Mouse (Mus musculus) midbrain, embryonic 14.5 days (tissue): ENCODE data around the gene Mrps34. TPM values are rescaled to one million over a fixed set of nuclear protein-coding genes. Genes with fewer than 3 reads are reported as not detected.
A peak's percentile ranks its signal among the peaks of the same experiment; 100 is the strongest.

Experiments used
- ATAC-seq: fragments of 200-750 bp; cut with Nextera tagmentation; 2 replicates; pipeline ENCODE4 v1.8.0; 2017; ENCODE audit warnings: moderate number of reproducible peaks, moderate library complexity; ENCODE audit not compliant: low FRiP score, low TSS enrichment
- DNase-seq: peaks from one replicate; pipeline ENCODE4 v3.0.0-alpha.2; 2015
- H3K27ac ChIP-seq: fragments of 300-500 bp; sonication (generic); replicated peaks from 2 replicates; pipeline ENCODE4 v1.5.1; 2014; ENCODE audit warnings: mild to moderate bottlenecking, low read depth, low read length, moderate library complexity
- H3K27me3 ChIP-seq: fragments of 300-500 bp; sonication (generic); 2 replicates; pipeline ENCODE4 v1.6.1; 2014; ENCODE audit warnings: low read length, control low read depth, mixed read lengths; ENCODE audit not compliant: control insufficient read depth, insufficient read depth
- H3K36me3 ChIP-seq: fragments of 300-500 bp; sonication (generic); 2 replicates; pipeline ENCODE4 v1.6.1; 2014; ENCODE audit warnings: low read length, control low read depth; ENCODE audit not compliant: control insufficient read depth, insufficient read depth
- H3K4me1 ChIP-seq: fragments of 300-500 bp; sonication (generic); 2 replicates; pipeline ENCODE4 v1.6.1; 2014; ENCODE audit warnings: mild to moderate bottlenecking, antibody characterized with exemption, low read length, control low read depth; ENCODE audit not compliant: control insufficient read depth, insufficient read depth
- H3K4me2 ChIP-seq: fragments of 300-500 bp; sonication (generic); 2 replicates; pipeline ENCODE4 v1.6.1; 2014; ENCODE audit warnings: mild to moderate bottlenecking, low read length, moderate library complexity
- H3K4me3 ChIP-seq: fragments of 300-500 bp; sonication (generic); replicated peaks from 2 replicates; pipeline ENCODE4 v1.5.1; 2014; ENCODE audit warnings: low read depth, low read length
- H3K9ac ChIP-seq: fragments of 300-500 bp; sonication (generic); replicated peaks from 2 replicates; pipeline ENCODE4 v1.6.1; 2014; ENCODE audit warnings: mild to moderate bottlenecking, low read length, moderate library complexity
- H3K9me3 ChIP-seq: fragments of 300-500 bp; sonication (generic); 2 replicates; pipeline ENCODE4 v1.6.1; 2016; ENCODE audit warnings: low read length, control low read depth, mixed read lengths; ENCODE audit not compliant: control insufficient read depth
- WGBS: fragments of 180-500 bp; shearing (Covaris S2); extraction: QIAGEN DNeasy Blood & Tissue Kit; methylation state at CpG from one replicate; pipeline ENCODE4 v1.1.7; 2014; 5-methylcytosine and 5-hydroxymethylcytosine counted together
- polyA plus RNA-seq: library from polyadenylated mRNA; unstranded; fragments of >200 nt; fragmentation: Nextera tagmentation; extraction: Ambion mirVana; gene quantifications from 2 replicates; pipeline ENCODE4 v1.2.1, GENCODE M21; 2014

Gene Mrps34
- polyA plus RNA-seq = 74.7 and 86.7 TPM in 2 replicates

- peak; percentile 63; the same call in 1 of the 2 replicates for ATAC-seq
Observed at GRCm38 (mm10) chr17:24894995-24895547, at the start of gene Mrps34, which contains the start of gene Eme2. Gene Mrps34 (plus strand): TSS chr17:24895116. Gene Eme2 (minus strand): TSS chr17:24895087.

DNA sequence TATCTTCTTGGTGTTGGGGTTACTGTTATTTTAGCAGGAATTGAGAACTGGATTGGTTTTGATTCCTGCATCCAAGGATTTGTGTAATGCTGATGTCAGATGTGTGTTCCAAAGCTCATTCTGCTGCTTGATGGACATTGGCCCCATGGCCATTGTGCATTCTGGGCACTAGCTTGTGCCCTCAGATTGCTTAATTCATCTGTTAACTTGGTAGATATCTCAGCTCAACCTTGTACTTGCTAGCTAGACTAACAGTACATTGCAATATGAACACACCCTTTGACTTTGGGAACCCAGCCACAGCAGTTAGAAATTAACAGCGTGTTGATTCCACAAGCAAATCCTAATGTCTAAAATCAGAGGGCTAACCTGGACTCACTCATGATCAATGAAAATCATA is 47.5 kb upstream of the Mrps34 start:
- Histone ChIP-seq H3K36me3 (no peaks in the 10 kb centered on the region), H3K9me3 (no peaks in the 10 kb centered on the region), H3K9ac (no peak overlapping the region), H3K27ac (no peak overlapping the region), H3K4me2 (no peak overlapping the region), H3K4me3 (no peak overlapping the region), H3K4me1 (peaks cover 17% of the 10 kb centered on the region), H3K27me3 (no peaks in the 10 kb centered on the region; the same call in 1 of the 2 replicates)
- ATAC-seq (no peak), DNase-seq (no peak)
- 95% methylated on average over 1 of the region's 1 CpGs for WGBS

More at GRCm38 (mm10) chr17:24894995-24895547, at the start of gene Mrps34, which contains the start of gene Eme2:
- H3K9me3 ChIP-seq = no peaks in the 10 kb centered on the region
- DNase-seq = peak; percentile 94
- peak within 1 kb of the TSS; percentile 83 for H3K4me3 ChIP-seq
- H3K9ac ChIP-seq = peak within 1 kb of the TSS; percentile 82
- H3K27me3 ChIP-seq = no peaks in the 10 kb centered on the region
- peak within 1 kb of the TSS; percentile 100 for H3K4me2 ChIP-seq
- peaks cover 72% of the 10 kb centered on the region for H3K36me3 ChIP-seq
- peaks cover 31% of the 10 kb centered on the region for H3K4me1 ChIP-seq
- under 1% methylated on average over 62 of the region's 62 CpGs for WGBS
- H3K27ac ChIP-seq = peak within 1 kb of the TSS; percentile 83

DNA sequence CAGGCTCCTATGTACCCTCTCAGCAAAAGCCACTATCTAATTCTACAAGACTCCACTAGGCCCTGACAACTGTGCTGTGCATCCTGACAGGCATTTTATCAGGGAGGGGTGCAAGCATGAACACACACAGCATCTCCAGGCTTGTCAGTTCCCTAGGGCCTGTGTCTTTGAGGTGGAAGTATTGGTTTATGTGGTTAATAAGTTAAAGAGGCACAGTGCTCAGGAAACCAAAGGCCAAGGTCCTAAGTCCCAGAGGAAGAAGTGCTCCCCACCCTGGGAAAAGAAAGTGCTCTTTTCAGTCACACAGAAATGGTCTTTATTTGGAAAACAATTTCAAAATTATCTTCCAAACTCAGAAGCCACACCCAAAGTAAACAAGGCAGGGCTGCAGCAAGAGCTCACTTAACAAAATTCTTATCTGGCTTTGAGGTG is 46.3 kb upstream of the Mrps34 start:
- Histone ChIP-seq H3K27ac (no peak overlapping the region), H3K9me3 (no peaks in the 10 kb centered on the region), H3K4me1 (peaks cover 17% of the 10 kb centered on the region), H3K4me3 (peak overlapping the region; percentile 74; the same call in 1 of the 2 replicates), H3K9ac (no peak overlapping the region), H3K4me2 (peak overlapping the region; percentile 80), H3K36me3 (peaks cover 9% of the 10 kb centered on the region), H3K27me3 (no peaks in the 10 kb centered on the region; the same call in 1 of the 2 replicates)
- ATAC-seq (no peak), DNase-seq (no peak)

DNA sequence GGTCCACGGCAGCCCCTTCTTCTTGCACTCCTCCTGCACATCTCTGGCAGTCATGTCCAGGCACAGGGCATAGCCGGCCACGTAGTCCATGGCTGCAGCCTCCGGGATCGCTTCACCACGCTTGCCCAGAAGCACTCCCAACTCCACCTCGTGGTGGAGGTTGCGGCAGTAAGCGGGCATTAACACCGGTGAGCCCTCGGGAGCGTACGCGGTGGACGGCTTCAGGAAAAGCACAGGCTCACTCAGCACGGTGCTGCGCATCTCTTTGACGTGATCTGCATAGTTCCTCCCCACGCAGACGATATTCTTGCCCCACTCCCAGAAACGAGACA is 45.2 kb upstream of the Mrps34 start:
- H3K4me3 ChIP-seq = peak overlapping the region; percentile 74
- H3K27ac ChIP-seq = peak overlapping the region; percentile 81
- DNase-seq (no peak), ATAC-seq (peak; percentile 63; the same call in 1 of the 2 replicates)
- H3K27me3 ChIP-seq = no peaks in the 10 kb centered on the region; the same call in 1 of the 2 replicates
- H3K9me3 ChIP-seq = no peaks in the 10 kb centered on the region
- H3K4me2 ChIP-seq = peak overlapping the region; percentile 80
- peaks cover 17% of the 10 kb centered on the region for H3K4me1 ChIP-seq
- peaks cover 18% of the 10 kb centered on the region for H3K36me3 ChIP-seq
- WGBS = 0% methylated on average over 21 of the region's 21 CpGs
- H3K9ac ChIP-seq = peak overlapping the region; percentile 59

DNA sequence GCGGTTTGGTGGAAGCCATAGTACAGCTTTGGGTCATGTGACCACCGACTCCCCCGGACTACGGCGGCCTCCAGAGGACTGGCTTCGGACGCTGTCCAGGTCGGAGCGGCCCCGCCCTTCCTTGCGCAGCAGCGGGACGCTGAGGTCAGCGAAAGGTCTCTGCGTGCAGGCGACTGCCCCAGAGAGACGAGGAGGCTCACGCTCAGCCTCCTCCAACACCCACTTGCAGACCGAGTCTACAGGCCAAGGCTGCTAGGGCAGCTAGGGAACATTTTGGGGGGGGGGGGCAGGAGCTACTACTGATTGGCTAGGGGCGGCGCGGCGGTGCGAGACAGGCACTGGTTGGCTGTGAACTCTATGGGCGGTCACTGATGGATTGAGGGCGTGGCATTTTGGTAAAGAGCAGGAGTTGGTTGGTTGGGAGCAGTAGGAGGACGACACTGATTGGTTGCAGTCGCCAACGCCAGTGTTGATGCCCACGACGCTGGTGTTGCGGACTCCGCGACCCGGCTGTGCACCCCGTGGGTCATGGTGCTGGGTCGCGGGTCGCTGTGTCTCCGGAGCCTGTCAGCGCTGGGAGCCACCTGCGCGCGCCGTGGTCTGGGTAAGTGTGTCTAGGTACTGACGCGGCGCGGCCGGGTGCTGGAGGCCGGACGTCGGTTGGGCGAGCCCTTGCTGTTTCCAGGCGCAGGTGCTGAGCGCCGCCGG is 44.7 kb upstream of the Mrps34 start, which contains the start of gene Fahd1:
Gene Fahd1, minus strand, starts transcription at position 300 of the 708 bp plus-strand sequence.
- WGBS = under 1% methylated on average over 58 of the region's 58 CpGs
- Histone ChIP-seq H3K9ac (peak within 1 kb of the TSS; percentile 59), H3K4me2 (peak within 1 kb of the TSS; percentile 92), H3K27me3 (no peaks in the 10 kb centered on the region; the same call in 1 of the 2 replicates), H3K9me3 (no peaks in the 10 kb centered on the region), H3K27ac (peak within 1 kb of the TSS; percentile 81), H3K4me3 (peak within 1 kb of the TSS; percentile 74), H3K36me3 (peaks cover 18% of the 10 kb centered on the region), H3K4me1 (peaks cover 17% of the 10 kb centered on the region)
- ATAC-seq (peak; percentile 100), DNase-seq (peak; percentile 97)

DNA sequence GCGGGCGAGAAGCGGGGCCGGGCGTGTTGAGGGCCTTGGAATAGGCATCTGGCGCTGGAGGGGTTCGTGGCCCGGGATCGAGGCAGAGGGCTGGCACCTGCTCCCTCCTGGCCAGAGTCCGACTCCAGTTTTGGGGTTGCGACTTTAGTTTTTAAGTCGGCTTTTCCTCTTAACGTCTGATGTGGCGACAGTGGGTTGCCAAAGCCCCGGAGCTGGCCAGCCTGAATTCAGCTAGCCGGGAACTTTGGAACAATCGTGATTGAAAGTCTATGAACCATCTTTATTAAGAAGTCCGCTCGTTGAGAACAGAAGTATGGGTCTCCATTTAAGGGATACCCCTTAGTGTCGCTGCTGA is 44.2 kb upstream of the Mrps34 start:
- peak overlapping the region; percentile 92 for H3K4me2 ChIP-seq
- peak overlapping the region; percentile 66 for H3K27ac ChIP-seq
- ATAC-seq (no peak), DNase-seq (no peak)
- under 1% methylated on average over 20 of the region's 20 CpGs for WGBS
- H3K4me3 ChIP-seq = peak overlapping the region; percentile 74
- peaks cover 17% of the 10 kb centered on the region for H3K4me1 ChIP-seq
- H3K9me3 ChIP-seq = no peaks in the 10 kb centered on the region
- H3K9ac ChIP-seq = peak overlapping the region; percentile 59
- no peaks in the 10 kb centered on the region; the same call in 1 of the 2 replicates for H3K27me3 ChIP-seq
- H3K36me3 ChIP-seq = peaks cover 24% of the 10 kb centered on the region

DNA sequence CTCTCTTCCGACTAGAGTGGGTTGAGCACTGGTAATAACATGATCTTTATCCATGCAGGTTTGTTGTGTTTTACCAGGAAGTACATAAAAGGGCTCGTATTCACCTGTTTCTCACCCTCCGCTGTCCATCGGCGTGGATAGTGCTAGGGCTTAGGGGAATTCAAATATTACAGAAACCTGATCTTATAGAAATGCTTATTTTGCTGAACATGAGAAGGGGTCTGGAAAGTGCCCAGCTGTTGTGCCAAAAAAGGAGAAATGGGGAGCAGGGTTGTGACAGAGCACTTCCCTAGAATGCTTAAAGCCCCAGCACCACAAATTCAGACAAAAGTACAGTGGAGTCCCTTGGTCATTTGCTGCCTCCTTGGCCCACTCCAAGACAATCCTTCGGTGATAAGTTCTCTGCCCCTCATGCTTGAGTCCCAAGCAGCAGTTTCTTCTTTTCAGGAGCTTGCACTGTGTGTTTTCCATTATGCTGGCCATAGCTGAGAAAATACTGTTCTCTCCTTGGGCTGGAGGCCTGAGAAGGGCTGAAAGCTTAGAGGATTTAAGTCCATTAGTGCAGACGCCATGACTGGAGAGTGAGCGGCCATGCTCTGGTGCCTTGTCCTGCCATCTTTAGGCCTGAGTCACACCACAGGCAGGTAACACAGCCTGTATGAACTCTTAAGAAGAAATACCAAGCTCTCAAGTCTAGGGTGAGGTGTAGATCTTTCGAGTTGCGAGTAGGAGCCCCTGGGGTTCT is 43.4 kb upstream of the Mrps34 start:
- peak overlapping the region; percentile 59; the same call in 1 of the 2 replicates for H3K9ac ChIP-seq
- DNase-seq (no peak), ATAC-seq (no peak)
- no peak overlapping the region for H3K27ac ChIP-seq
- 79% methylated on average over 10 of the region's 10 CpGs for WGBS
- peaks cover 32% of the 10 kb centered on the region for H3K36me3 ChIP-seq
- H3K9me3 ChIP-seq = no peaks in the 10 kb centered on the region
- H3K4me1 ChIP-seq = peaks cover 17% of the 10 kb centered on the region
- H3K27me3 ChIP-seq = no peaks in the 10 kb centered on the region; the same call in 1 of the 2 replicates
- peak overlapping the region; percentile 74 for H3K4me3 ChIP-seq
- H3K4me2 ChIP-seq = peak overlapping the region; percentile 92

- H3K9ac ChIP-seq = no peak overlapping the region
- H3K4me1 ChIP-seq = peaks cover 6% of the 10 kb centered on the region
- DNase-seq (no peak), ATAC-seq (no peak)
- H3K9me3 ChIP-seq = no peaks in the 10 kb centered on the region
- peaks cover 58% of the 10 kb centered on the region for H3K36me3 ChIP-seq
- WGBS = 89% methylated on average over 3 of the region's 3 CpGs
- no peak overlapping the region for H3K4me3 ChIP-seq
- no peak overlapping the region for H3K27ac ChIP-seq
- H3K4me2 ChIP-seq = no peak overlapping the region
- H3K27me3 ChIP-seq = no peaks in the 10 kb centered on the region; the same call in 1 of the 2 replicates
Observed at GRCm38 (mm10) chr17:24855838-24856464, 39.0 kb upstream of the Mrps34 start.
